Mouse (Mus musculus) heart, postnatal 0 days (tissue): ENCODE results near the gene Jade3. TPM values are rescaled to one million over a fixed set of nuclear protein-coding genes. Genes with fewer than 3 reads are reported as not detected.

Experiments
- ATAC-seq: fragments of 200-750 bp; cut with Nextera tagmentation; 2 replicates; pipeline ENCODE4 v1.8.0; 2017; ENCODE audit warnings: low read depth, moderate number of reproducible peaks, moderate library complexity; ENCODE audit not compliant: insufficient read depth
- DNase-seq: peaks from one replicate; pipeline ENCODE4 v3.0.0-alpha.2; 2016; ENCODE audit warnings: low spot score
- H3K27ac ChIP-seq: fragments of 300-500 bp; sonication (generic); 2 replicates; pipeline ENCODE4 v1.5.1; 2014; ENCODE audit warnings: low read depth, mild to moderate bottlenecking
- H3K27me3 ChIP-seq: fragments of 300-500 bp; sonication (generic); 2 replicates; pipeline ENCODE4 v1.6.1; 2014; ENCODE audit warnings: low read length, mixed read lengths; ENCODE audit not compliant: control insufficient read depth, insufficient read depth
- H3K36me3 ChIP-seq: fragments of 300-500 bp; sonication (generic); replicated peaks from 2 replicates; pipeline ENCODE4 v1.6.1; 2014; ENCODE audit warnings: low read length, mixed read lengths; ENCODE audit not compliant: control insufficient read depth, insufficient read depth
- H3K4me1 ChIP-seq: fragments of 300-500 bp; sonication (generic); 2 replicates; pipeline ENCODE4 v1.6.1; 2014; ENCODE audit warnings: antibody characterized with exemption; ENCODE audit not compliant: control insufficient read depth, insufficient read depth
- H3K4me2 ChIP-seq: fragments of 300-500 bp; sonication (generic); 2 replicates; pipeline ENCODE4 v1.6.1; 2014; ENCODE audit warnings: low read depth, mild to moderate bottlenecking, low read length, moderate library complexity
- H3K4me3 ChIP-seq: fragments of 300-500 bp; sonication (generic); 2 replicates; pipeline ENCODE4 v1.5.1; 2014; ENCODE audit warnings: low read depth, low read length
- H3K9ac ChIP-seq: fragments of 300-500 bp; sonication (generic); replicated peaks from 2 replicates; pipeline ENCODE4 v1.6.1; 2014; ENCODE audit warnings: low read depth, low read length, mixed read lengths
- H3K9me3 ChIP-seq: fragments of 300-500 bp; sonication (generic); replicated peaks from 2 replicates; pipeline ENCODE4 v1.6.1; 2016; ENCODE audit warnings: low read length; ENCODE audit not compliant: control insufficient read depth
- CTCF ChIP-seq: IDR thresholded peaks from 2 replicates; pipeline ENCODE4 v1.5.1; 2016; ENCODE audit warnings: antibody characterized with exemption, control low read depth, low read depth
- EP300 ChIP-seq: IDR thresholded peaks from 2 replicates; pipeline ENCODE4 v1.6.1; 2016; ENCODE audit warnings: antibody characterized with exemption, low read depth
- WGBS: fragments of 180-500 bp; shearing (Covaris S2); extraction: QIAGEN DNeasy Blood & Tissue Kit; methylation state at CpG from one replicate; pipeline ENCODE4 v1.1.7; 2014; 5-methylcytosine and 5-hydroxymethylcytosine counted together
- polyA plus RNA-seq: library from polyadenylated mRNA; unstranded; fragments of >200 nt; fragmentation: Nextera tagmentation; extraction: Ambion mirVana; gene quantifications from 2 replicates; pipeline ENCODE4 v1.2.1, GENCODE M21; 2015
- total RNA-seq: library from RNA; depleted of rRNA; stranded (reverse); fragments of >200 nt; gene quantifications from 2 replicates; pipeline ENCODE4 v1.2.3, GENCODE M21; 2014; ENCODE audit warnings: low replicate concordance

Jade3 gene
- total and polyA plus RNA-seq, 2 experiments from 2014 or later: 0.99 to 2.2 TPM

DNA sequence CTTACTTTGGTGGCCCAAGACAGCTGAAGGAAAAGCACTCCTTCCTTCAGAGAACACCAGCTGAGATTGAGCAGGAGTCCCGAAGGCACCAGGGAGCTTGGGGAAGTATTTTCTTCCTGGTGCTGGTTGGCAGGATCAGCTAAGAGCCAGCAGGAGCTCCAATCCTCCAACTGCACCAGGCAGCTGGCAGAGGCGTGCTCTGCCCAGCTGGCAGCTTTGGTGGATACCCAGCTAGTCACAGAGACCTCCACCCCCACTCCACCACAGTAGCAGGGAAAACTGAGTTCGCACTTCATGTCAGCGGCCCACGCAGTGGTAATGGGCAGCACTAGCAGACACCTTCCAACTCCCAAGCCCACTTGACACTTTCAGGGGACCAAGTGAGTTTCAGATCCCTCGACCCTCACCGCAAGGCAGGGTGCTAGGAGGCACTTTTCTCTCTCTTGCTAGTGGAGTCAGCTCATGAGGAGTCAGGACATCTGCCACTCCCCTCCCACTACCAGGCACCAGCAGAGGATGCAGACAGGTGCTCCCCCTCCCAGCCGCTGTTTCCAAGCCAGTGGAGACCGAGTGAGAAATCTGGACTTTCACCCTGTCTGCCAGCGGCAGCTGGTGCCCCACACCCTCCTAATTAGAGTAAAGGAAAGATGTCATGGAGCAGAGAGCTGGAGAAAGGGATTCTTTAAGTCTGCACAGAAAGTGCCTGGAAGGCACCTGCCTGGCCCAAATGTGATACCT is 10.4 kb upstream of the Jade3 start:
- Histone ChIP-seq H3K9ac (no peak overlapping the region), H3K27me3 (no peaks in the 10 kb centered on the region), H3K27ac (no peak overlapping the region), H3K36me3 (no peaks in the 10 kb centered on the region), H3K9me3 (no peaks in the 10 kb centered on the region), H3K4me1 (no peaks in the 10 kb centered on the region), H3K4me3 (no peak overlapping the region), H3K4me2 (no peak overlapping the region)
- ATAC-seq (no peak), DNase-seq (no peak)
- TF ChIP-seq CTCF (no peak), EP300 (no peak)
- WGBS: 56% methylated on average over 10 of the region's 10 CpGs

DNA sequence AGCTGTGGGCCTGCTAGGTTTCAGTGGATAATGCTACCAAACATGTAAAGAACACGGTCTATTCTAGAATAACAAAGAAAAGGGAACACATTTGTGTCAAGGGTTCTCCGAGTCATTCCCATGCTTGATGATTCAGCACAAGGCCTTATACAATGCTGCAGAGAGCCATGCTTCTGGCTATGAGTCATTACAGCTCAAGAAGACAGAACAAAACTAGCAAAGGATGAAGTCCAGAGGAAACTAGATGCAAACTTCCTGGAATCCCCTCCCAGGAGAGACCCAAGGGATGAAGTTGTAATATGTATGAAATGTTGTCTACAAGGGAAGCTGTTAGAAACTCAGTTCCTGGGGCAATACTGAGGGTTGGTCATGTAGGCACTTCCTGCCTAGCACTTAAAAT is 7.0 kb upstream of the Jade3 start:
- Histone ChIP-seq H3K4me3 (no peak overlapping the region), H3K4me1 (no peaks in the 10 kb centered on the region), H3K9ac (no peak overlapping the region), H3K27ac (no peak overlapping the region), H3K36me3 (no peaks in the 10 kb centered on the region), H3K9me3 (no peaks in the 10 kb centered on the region), H3K27me3 (no peaks in the 10 kb centered on the region), H3K4me2 (no peak overlapping the region)
- WGBS: 75% methylated on average over 2 of the region's 2 CpGs
- no peak for DNase-seq
- no peak for TF ChIP-seq EP300
- no peak for ATAC-seq

DNA sequence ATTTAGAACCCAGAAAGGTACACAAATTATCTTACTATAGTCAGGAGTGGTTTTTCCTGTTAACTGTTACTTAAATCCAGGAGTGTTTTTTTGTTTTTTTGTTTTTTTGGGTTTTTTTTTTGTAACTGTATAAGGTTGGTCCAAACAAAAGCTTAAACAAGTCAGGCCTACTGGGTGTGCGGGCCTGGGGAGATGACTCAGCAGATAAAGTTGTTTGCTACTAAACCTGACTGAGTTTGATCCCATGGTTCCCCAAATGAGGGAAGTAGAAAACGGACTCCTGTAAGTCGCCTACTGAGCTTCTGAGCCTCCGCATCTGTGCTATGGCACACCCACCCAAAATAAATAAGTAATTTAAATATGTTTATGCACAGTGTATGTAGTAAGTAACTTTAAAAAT is 6.0 kb upstream of the Jade3 start:
- Histone ChIP-seq H3K4me3 (no peak overlapping the region), H3K9ac (no peak overlapping the region), H3K27me3 (no peaks in the 10 kb centered on the region), H3K4me1 (no peaks in the 10 kb centered on the region), H3K36me3 (no peaks in the 10 kb centered on the region), H3K27ac (no peak overlapping the region), H3K4me2 (no peak overlapping the region), H3K9me3 (no peaks in the 10 kb centered on the region)
- no peak for ATAC-seq
- TF ChIP-seq EP300 (no peak), CTCF (no peak)
- DNase-seq: no peak
- WGBS: 73% methylated on average over 4 of the region's 4 CpGs

DNA sequence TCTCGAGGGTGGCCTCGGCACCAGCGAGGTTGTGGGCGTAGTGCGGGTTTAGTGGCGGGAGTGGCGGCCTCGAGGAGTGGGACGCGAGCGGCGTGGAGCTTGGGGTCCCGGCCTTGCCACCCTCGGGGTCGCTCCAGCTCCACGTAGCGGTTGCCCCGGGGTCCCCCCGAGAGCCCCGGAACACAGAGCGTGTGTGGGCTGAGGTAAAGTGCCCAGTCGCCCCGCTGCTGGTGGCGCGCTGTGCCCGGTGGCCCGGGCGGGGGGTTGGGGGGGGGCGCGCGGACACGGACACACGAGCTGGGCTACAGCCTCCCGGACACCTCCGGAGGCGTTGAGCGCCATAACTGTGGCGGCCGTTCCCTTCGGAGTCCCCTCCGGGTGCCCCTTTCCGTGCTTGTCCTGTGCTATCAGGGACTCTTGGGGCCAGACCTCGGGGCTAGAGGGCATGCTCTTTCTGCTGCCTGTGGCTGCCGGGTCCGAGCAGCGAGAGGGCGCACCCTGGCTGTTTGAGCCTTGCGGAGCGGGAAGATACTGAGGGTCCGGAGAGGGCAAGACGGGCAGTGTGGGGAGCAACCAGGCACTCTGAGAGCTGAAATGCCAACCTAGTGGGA is 456 bp downstream of the Jade3 start:
- Histone ChIP-seq H3K27me3 (no peaks in the 10 kb centered on the region), H3K36me3 (no peaks in the 10 kb centered on the region), H3K4me1 (no peaks in the 10 kb centered on the region), H3K4me2 (peak overlapping the region; percentile 71), H3K27ac (peak overlapping the region; percentile 90), H3K9me3 (no peaks in the 10 kb centered on the region), H3K4me3 (peak overlapping the region; percentile 68), H3K9ac (peak overlapping the region; percentile 71)
- no peak for DNase-seq
- no peak for TF ChIP-seq EP300
- TF ChIP-seq CTCF: peak; percentile 43
- peak; percentile 44 for ATAC-seq
- WGBS: 16% methylated on average over 31 of the region's 51 CpGs

DNA sequence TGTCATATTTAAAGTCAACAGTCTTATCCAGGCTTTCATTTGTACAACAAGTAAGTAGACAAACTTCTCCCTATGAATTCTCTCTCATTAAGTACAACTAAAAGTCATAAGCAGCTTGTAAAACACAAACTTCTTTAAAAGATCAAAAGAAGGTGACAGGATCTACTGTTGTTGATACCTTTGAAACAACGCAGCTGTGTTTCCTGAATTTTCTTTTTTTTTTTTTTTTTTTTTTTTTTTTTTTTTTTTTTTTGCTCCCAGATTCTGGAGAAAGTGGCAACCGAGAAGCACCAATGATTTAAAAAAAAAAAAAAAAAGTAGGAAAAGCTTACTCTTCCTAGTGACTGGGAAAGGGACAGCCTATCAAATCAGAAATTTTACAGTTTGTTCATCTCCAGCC is 57.7 kb downstream of the Jade3 start:
- TF ChIP-seq EP300 (no peak), CTCF (no peak)
- ATAC-seq (no peak), DNase-seq (no peak)
- H3K4me2 ChIP-seq: no peak overlapping the region
- no peak overlapping the region for H3K9ac ChIP-seq
- H3K4me3 ChIP-seq: no peak overlapping the region
- H3K36me3 ChIP-seq: no peaks in the 10 kb centered on the region
- H3K27ac ChIP-seq: no peak overlapping the region
- H3K4me1 ChIP-seq: no peaks in the 10 kb centered on the region
- 54% methylated on average over 2 of the region's 2 CpGs for WGBS
- no peaks in the 10 kb centered on the region for H3K27me3 ChIP-seq
- no peaks in the 10 kb centered on the region for H3K9me3 ChIP-seq
